In genomic region chr10:4116653-4117052, GRCm38 (mm10) we compare ENCODE assay signal across 18 mouse cellular contexts.
DNase-seq lines count a peak whose midpoint lies in the region; ATAC-seq and TF ChIP-seq lines count a peak whose summit lies in the region.
"Had no signal": no experiment of that assay in that cellular context is flagged by ENCODE, and none has a peak within 500 bp of the region (broad histone marks: within the 10 kb centered on the region; RNA-seq: fewer than 3 reads in every experiment).

No protein-coding gene starts in this region.

- H3K36me3 ChIP-seq in heart, embryonic 11.5 days (ENCODE audit: control insufficient read depth, insufficient read depth, low read length) = no peaks in the 10 kb centered on the region
- no peaks in the 10 kb centered on the region for H3K36me3 ChIP-seq in kidney, embryonic 15.5 days
- H3K36me3 ChIP-seq in embryonic facial prominence, embryonic 13.5 days = 0 out of 2 replicates have a peak, but pooled peaks cover 4% of the 10 kb centered on the region
- H3K36me3 ChIP-seq in limb, embryonic 14.5 days (ENCODE audit: control insufficient read depth, insufficient read depth, low read length) = no peaks in the 10 kb centered on the region
- H3K36me3 ChIP-seq: hindbrain, embryonic 12.5 days; midbrain, embryonic 13.5 days had no signal

- no peaks in the 10 kb centered on the region for H3K27me3 ChIP-seq in heart, embryonic 11.5 days (ENCODE audit: control insufficient read depth, insufficient read depth, low read length)
- no peaks in the 10 kb centered on the region for H3K27me3 ChIP-seq in kidney, embryonic 15.5 days
- H3K27me3 ChIP-seq in embryonic facial prominence, embryonic 13.5 days = no peaks in the 10 kb centered on the region
- no peaks in the 10 kb centered on the region for H3K27me3 ChIP-seq in limb, embryonic 14.5 days (ENCODE audit: control insufficient read depth, insufficient read depth, low read length)
- H3K27me3 ChIP-seq: hindbrain, embryonic 12.5 days; midbrain, embryonic 13.5 days had no signal

- H3K9me3 ChIP-seq in heart, embryonic 11.5 days (replicated peaks; ENCODE audit: control insufficient read depth, low read length) = no peaks in the 10 kb centered on the region
- no peaks in the 10 kb centered on the region for H3K9me3 ChIP-seq in kidney, embryonic 15.5 days (replicated peaks)
- no peaks in the 10 kb centered on the region for H3K9me3 ChIP-seq in embryonic facial prominence, embryonic 13.5 days
- no peaks in the 10 kb centered on the region for H3K9me3 ChIP-seq in limb, embryonic 14.5 days (ENCODE audit: control insufficient read depth, low read length)
- H3K9me3 ChIP-seq: forebrain, embryonic 10.5 days; hindbrain, embryonic 12.5 days; midbrain, embryonic 13.5 days had no signal

- ATAC-seq in heart, embryonic 11.5 days (replicated peaks; ENCODE audit: insufficient number of reproducible peaks, low FRiP score, low TSS enrichment) = no peak
- ATAC-seq in kidney, embryonic 15.5 days (replicated peaks; ENCODE audit: low FRiP score) = no peak
- ATAC-seq in embryonic facial prominence, embryonic 13.5 days (ENCODE audit: insufficient number of reproducible peaks, insufficient read depth, low FRiP score, low TSS enrichment, low read depth) = no peak
- 0 out of 2 replicates have a peak, but pooled peaks have one; percentile 37 for ATAC-seq in limb, embryonic 14.5 days (ENCODE audit: low FRiP score, low read depth)
- ATAC-seq: inflammation-experienced regulatory T-cells, adult 6 months; midbrain, embryonic 13.5 days had no signal

- DNase-seq in heart, postnatal 36 days = no peak
- no peak for DNase-seq in kidney, adult 8-10 months
- DNase-seq in limb, embryonic 14.5 days (ENCODE audit: low spot score) = no peak
- DNase-seq in cerebellum, adult 11 months = no peak
- no peak for DNase-seq in c-Kit-positive CD71-positive TER-119-positive erythroid progenitor cells, embryonic 14.5 days (ENCODE audit: low spot score)
- DNase-seq: adrenal gland, adult 8-10 months; cerebellum, adult 2 months; gastrocnemius, adult 2 months; right cerebral cortex, postnatal 14 days; thymus, postnatal 4 days had no signal

- peaks cover 10% of the 10 kb centered on the region for H3K4me1 ChIP-seq in heart, embryonic 11.5 days (ENCODE audit: control insufficient read depth, insufficient read depth, low read length)
- H3K4me1 ChIP-seq in kidney, embryonic 15.5 days = peaks cover 63% of the 10 kb centered on the region
- H3K4me1 ChIP-seq in embryonic facial prominence, embryonic 13.5 days = peaks cover 30% of the 10 kb centered on the region
- 0 out of 2 replicates have a peak, but pooled peaks cover 3% of the 10 kb centered on the region for H3K4me1 ChIP-seq in limb, embryonic 14.5 days (ENCODE audit: control insufficient read depth, insufficient read depth, low read length)

- no peak overlapping the region for H3K9ac ChIP-seq in heart, embryonic 11.5 days (ENCODE audit: low read depth, low read length)
- no peak overlapping the region for H3K9ac ChIP-seq in kidney, embryonic 15.5 days
- H3K9ac ChIP-seq in embryonic facial prominence, embryonic 13.5 days = no peak overlapping the region
- no peak overlapping the region for H3K9ac ChIP-seq in limb, embryonic 14.5 days (ENCODE audit: low read depth, low read length, severe bottlenecking)
- H3K9ac ChIP-seq: hindbrain, embryonic 12.5 days; liver, embryonic 14.5 days; midbrain, embryonic 13.5 days had no signal

- H3K4me2 ChIP-seq in heart, embryonic 11.5 days = no peak overlapping the region
- H3K4me2 ChIP-seq in kidney, embryonic 15.5 days = peak overlapping the region; percentile 33
- H3K4me2 ChIP-seq in embryonic facial prominence, embryonic 13.5 days = peak overlapping the region; percentile 29; the same call in 1 of the 2 replicates
- peak overlapping the region; percentile 36 for H3K4me2 ChIP-seq in limb, embryonic 14.5 days (replicated peaks; ENCODE audit: low read depth, low read length, severe bottlenecking)
- H3K4me2 ChIP-seq: hindbrain, embryonic 12.5 days; midbrain, embryonic 13.5 days had no signal

- H3K27ac ChIP-seq in heart, embryonic 11.5 days (ENCODE audit: low read depth, low read length) = peak overlapping the region; percentile 10; the same call in 1 of the 2 replicates
- H3K27ac ChIP-seq in kidney, embryonic 15.5 days = peak overlapping the region; percentile 89
- H3K27ac ChIP-seq in embryonic facial prominence, embryonic 13.5 days = peak overlapping the region; percentile 74
- peak overlapping the region; percentile 53; the same call in 1 of the 2 replicates for H3K27ac ChIP-seq in limb, embryonic 14.5 days (replicated peaks; ENCODE audit: low read depth, low read length)
- H3K27ac ChIP-seq: forebrain, embryonic 10.5 days; liver, embryonic 14.5 days; midbrain, embryonic 13.5 days had no signal

- H3K4me3 ChIP-seq in heart, embryonic 11.5 days (ENCODE audit: low read depth, low read length) = no peak overlapping the region
- no peak overlapping the region for H3K4me3 ChIP-seq in kidney, embryonic 15.5 days (replicated peaks)
- H3K4me3 ChIP-seq in embryonic facial prominence, embryonic 13.5 days = no peak overlapping the region
- no peak overlapping the region for H3K4me3 ChIP-seq in limb, embryonic 14.5 days (replicated peaks; ENCODE audit: low read length)
- H3K4me3 ChIP-seq: forebrain, embryonic 10.5 days; gastrocnemius, adult 2 months; hindbrain, embryonic 12.5 days; midbrain, embryonic 13.5 days had no signal

- no peak for TF ChIP-seq POLR2A in limb, embryonic 14.5 days (IDR thresholded peaks at IDR 0.05; ENCODE audit: borderline replicate concordance, extremely low read depth, insufficient read depth, insufficient read length)

- intact Hi-C loops in heart, postnatal 36 days (cut with DNase I) = no loop called here

Comparison
In these comparisons a context has a peak if more than half of its experiments do, and no peak if none do; other contexts are left out.
1. H3K27ac ChIP-seq: peak in every context shown above with its lines; median percentile 89 in kidney, embryonic 15.5 days; 74 in embryonic facial prominence, embryonic 13.5 days; 53 in limb, embryonic 14.5 days; 10 in heart, embryonic 11.5 days.